Mouse (Mus musculus) bone marrow macrophage, adult 2 months (primary cell): ENCODE measurements around the gene Adcyap1r1.

ENCODE experiments used
- CTCF ChIP-seq: IDR thresholded peaks from 2 replicates; pipeline ENCODE4 v1.5.1; 2012; ENCODE audit warnings: low read depth, mild to moderate bottlenecking, low read length, moderate library complexity
- POLR2A ChIP-seq: IDR thresholded peaks from 2 replicates; pipeline ENCODE4 v1.6.1; 2012; ENCODE audit warnings: mild to moderate bottlenecking, low read depth, low read length, borderline replicate concordance

DNA sequence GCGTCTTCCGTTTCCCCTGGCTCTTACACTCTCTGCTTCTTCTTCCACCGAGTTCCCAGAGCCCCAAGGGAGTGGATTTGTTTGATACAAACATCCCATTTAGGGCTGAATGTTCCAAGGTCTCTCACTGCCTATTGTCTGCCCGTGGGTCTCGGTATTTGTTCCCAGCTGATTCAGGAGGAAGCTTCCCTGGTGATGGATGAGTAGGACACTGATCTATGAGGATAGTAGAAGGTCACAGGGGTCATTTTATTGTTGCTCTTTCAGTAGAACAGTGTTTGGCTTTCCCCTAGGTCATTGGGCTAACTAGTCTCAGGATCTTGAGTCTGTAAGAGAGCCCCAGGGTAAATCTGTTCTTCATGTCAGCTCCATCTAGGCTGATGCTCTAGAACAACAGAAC, 61.7 kb downstream of the Adcyap1r1 start:
- TF ChIP-seq CTCF (no peak), POLR2A (no peak)
